Mouse (Mus musculus): ENCODE measurements around the gene Acsl5. TPM values are rescaled to one million over a fixed set of nuclear protein-coding genes. Genes with fewer than 3 reads are reported as not detected.
A peak's percentile ranks its signal among the peaks of the same experiment; 100 is the strongest.

Gene Acsl5
- polyA plus RNA-seq, 1 experiment, result 170 TPM

- peak; percentile 77 for DNase-seq (ENCODE audit: low read depth, low spot score)
- WGBS, result under 1% methylated on average over 48 of the region's 48 CpGs
Measured at GRCm38 (mm10) chr19:55316109-55316714, 64.5 kb downstream of the Acsl5 start, which contains the start of gene Vti1a. Gene Vti1a, plus strand, starts transcription at chr19:55316295.

- DNase-seq (ENCODE audit: low read depth, low spot score), result no peak
- WGBS, result 21% methylated on average over 10 of the region's 10 CpGs
Measured at GRCm38 (mm10) chr19:55316901-55317300, 65.2 kb downstream of the Acsl5 start.

GRCm38 (mm10) chr19:55319036-55319435 is 67.3 kb downstream of the Acsl5 start:
- no peak for DNase-seq (ENCODE audit: low read depth, low spot score)
- WGBS, result 75% methylated on average over 3 of the region's 3 CpGs

- DNase-seq (ENCODE audit: low read depth, low spot score), result no peak
- WGBS, result 71% methylated on average over 5 of the region's 5 CpGs
Measured at GRCm38 (mm10) chr19:55319521-55319920, 67.8 kb downstream of the Acsl5 start.

GRCm38 (mm10) chr19:55322604-55323003 is 70.9 kb downstream of the Acsl5 start:
- 91% methylated on average over 8 of the region's 8 CpGs for whole genome bisulfite sequencing
- no peak for DNase-seq (ENCODE audit: low read depth, low spot score)

GRCm38 (mm10) chr19:55327510-55327909 is 75.8 kb downstream of the Acsl5 start:
- no peak for DNase-seq (ENCODE audit: low read depth, low spot score)
- WGBS, result 83% methylated on average over 4 of the region's 4 CpGs

- no peak for DNase-seq (ENCODE audit: low read depth, low spot score)
- 90% methylated on average over 5 of the region's 5 CpGs for WGBS
Measured at GRCm38 (mm10) chr19:55331776-55332175, 80.0 kb downstream of the Acsl5 start.

- 94% methylated on average over 8 of the region's 8 CpGs for WGBS
- no peak for DNase-seq (ENCODE audit: low read depth, low spot score)
Measured at GRCm38 (mm10) chr19:55332641-55333268, 81.0 kb downstream of the Acsl5 start.

- 95% methylated on average over 1 of the region's 1 CpGs for WGBS
- DNase-seq (ENCODE audit: low read depth, low spot score), result no peak
Measured at GRCm38 (mm10) chr19:55335881-55336280, 84.1 kb downstream of the Acsl5 start.

GRCm38 (mm10) chr19:55336441-55336840 is 84.7 kb downstream of the Acsl5 start:
- no peak for DNase-seq (ENCODE audit: low read depth, low spot score)
- WGBS, result 78% methylated on average over 12 of the region's 12 CpGs

GRCm38 (mm10) chr19:55337066-55337465 is 85.3 kb downstream of the Acsl5 start:
- DNase-seq (ENCODE audit: low read depth, low spot score), result no peak
- WGBS, result 79% methylated on average over 9 of the region's 9 CpGs

- WGBS, result 77% methylated on average over 10 of the region's 10 CpGs
- DNase-seq (ENCODE audit: low read depth, low spot score), result no peak
Measured at GRCm38 (mm10) chr19:55337664-55338063, 85.9 kb downstream of the Acsl5 start.

- 91% methylated on average over 6 of the region's 6 CpGs for WGBS
- no peak for DNase-seq (ENCODE audit: low read depth, low spot score)
Measured at GRCm38 (mm10) chr19:55340521-55340920, 88.8 kb downstream of the Acsl5 start.

GRCm38 (mm10) chr19:55341377-55341776 is 89.6 kb downstream of the Acsl5 start:
- 69% methylated on average over 3 of the region's 3 CpGs for WGBS
- no peak for DNase-seq (ENCODE audit: low read depth, low spot score)

- peak; percentile 35 for DNase-seq (ENCODE audit: low read depth, low spot score)
- 37% methylated on average over 7 of the region's 7 CpGs for whole genome bisulfite sequencing
Measured at GRCm38 (mm10) chr19:55342423-55342822, 90.7 kb downstream of the Acsl5 start.

GRCm38 (mm10) chr19:55343274-55343673 is 91.5 kb downstream of the Acsl5 start:
- 37% methylated on average over 9 of the region's 9 CpGs for WGBS
- DNase-seq (ENCODE audit: low read depth, low spot score), result peak; percentile 29

Other genes with a start within 250 kb of the Acsl5 start
- gene Gpam, start 124.7 kb upstream of the Acsl5 start, polyA plus RNA-seq (2012; rRNA removed), result 7.5 and 11.3 TPM in 2 replicates
- not detected in 2 replicates for gene Tectb, start 71.2 kb upstream of the Acsl5 start, polyA plus RNA-seq (2012; rRNA removed)
- gene Gucy2g, start 10.7 kb upstream of the Acsl5 start, polyA plus RNA-seq (2012; rRNA removed), result 0.03 and 0.04 TPM in 2 replicates
- gene Zdhhc6, start 64.1 kb downstream of the Acsl5 start, polyA plus RNA-seq (2012; rRNA removed), result 14.7 and 15.4 TPM in 2 replicates
- 7.8 and 10.9 TPM in 2 replicates for gene Vti1a, start 64.4 kb downstream of the Acsl5 start, polyA plus RNA-seq (2012; rRNA removed)

Measured in large intestine, adult 2 months (tissue).